Mouse (Mus musculus) CD4-positive, CD25-positive, alpha-beta regulatory T cell, adult 9 weeks (primary cell): Measurements from ENCODE around the gene Zhx3. TPM values are rescaled to one million over a fixed set of nuclear protein-coding genes. Genes with fewer than 3 reads are reported as not detected.

ENCODE experiments used
- polyA plus RNA-seq: library from polyadenylated mRNA; unstranded; fragments of 100-300 nt; shearing (Covaris generic); gene quantifications from one replicate; pipeline ENCODE4 v1.2.1, GENCODE M21; 2017

Gene Zhx3
- polyA plus RNA-seq: 4.6 TPM

DNA sequence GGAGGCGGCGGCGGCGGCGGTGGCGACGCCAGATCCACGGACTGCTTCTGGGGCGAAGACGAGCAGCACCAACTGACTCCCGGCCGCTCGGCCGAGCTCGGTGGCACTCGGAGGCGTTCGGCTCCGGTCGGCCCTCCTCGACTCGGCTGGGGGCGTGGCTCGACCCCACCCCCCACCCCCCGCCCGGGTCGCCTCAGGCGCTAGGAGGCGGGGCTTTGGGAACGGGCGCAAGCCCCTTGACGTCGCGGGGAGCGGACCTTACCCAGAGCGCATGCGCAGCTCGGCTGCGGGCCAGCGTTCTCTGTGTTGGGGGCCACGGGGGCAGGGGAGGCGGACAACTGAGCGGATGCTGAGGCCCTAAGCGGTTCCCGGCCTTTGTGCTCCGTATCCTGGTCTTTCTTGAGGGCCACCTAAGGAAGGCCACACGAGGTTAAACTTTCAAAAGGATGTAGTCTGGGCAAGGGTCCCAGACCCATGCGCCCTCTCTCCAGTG is at the start of gene Zhx3:
Gene Zhx3 (minus strand): TSS at position 109 of the 493 bp plus-strand sequence.

DNA sequence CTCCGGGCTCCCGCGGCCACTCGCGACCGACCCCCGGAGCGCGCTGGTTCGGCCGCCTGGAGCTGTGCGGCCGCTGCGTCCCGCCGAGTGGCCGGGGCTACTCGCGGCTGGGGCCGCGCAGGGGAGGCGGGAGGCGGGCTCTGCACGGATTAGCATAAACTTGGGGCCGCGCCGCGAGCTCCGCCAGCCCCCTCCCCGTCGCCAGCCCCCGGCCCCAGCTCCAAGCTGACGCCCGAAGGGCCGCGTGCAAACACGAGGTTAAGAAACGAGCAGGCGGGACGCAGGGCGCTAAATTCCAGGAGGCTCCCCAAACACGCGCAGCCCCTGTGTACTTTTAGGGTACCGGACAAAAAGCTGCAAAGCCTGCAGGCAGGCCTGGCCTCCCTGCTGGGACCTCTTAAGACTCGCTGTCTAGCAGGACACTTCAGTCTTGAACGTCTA is 39.5 kb upstream of the Zhx3 start, which contains the start of gene Emilin3:
Gene Emilin3 (minus strand): TSS at position 98 of the 441 bp plus-strand sequence.

DNA sequence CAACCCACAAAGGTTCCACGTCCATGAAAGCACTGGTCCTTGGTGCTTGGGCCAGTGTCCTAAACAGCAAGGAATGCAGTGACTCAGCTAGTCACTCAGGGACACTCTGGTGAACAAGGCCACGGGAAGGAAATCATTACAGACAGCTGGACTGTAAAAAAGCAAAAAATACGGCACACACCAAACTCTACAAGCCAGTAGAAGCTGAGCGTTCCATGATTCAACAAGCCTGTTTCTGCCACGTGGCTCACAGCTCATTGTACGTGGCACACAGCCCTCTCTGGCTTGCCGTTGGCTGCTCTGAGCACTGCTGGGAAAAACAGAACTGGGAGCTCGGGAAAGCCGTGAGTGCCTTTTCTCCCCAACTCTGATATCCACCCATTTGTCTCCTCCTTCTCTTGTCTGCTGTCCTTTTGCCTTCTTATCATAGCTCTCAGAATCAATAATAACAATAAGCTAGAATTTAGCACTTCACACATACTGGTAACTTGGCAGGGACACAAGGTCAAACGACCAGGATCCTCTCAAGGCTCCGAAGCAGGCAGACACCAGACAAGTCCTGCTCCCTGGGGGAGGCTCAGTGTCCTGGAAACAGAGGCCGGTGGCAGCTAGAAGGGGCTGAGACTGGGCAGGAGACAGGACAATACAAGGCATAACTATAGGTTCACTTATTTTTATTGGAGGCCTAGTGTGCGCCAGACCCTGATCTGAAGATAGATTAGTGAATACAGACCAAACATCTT is 7.8 kb upstream of the Zhx3 start, which contains the start of gene Lpin3:
Gene Lpin3 (plus strand): TSS at position 218 of the 743 bp plus-strand sequence.

DNA sequence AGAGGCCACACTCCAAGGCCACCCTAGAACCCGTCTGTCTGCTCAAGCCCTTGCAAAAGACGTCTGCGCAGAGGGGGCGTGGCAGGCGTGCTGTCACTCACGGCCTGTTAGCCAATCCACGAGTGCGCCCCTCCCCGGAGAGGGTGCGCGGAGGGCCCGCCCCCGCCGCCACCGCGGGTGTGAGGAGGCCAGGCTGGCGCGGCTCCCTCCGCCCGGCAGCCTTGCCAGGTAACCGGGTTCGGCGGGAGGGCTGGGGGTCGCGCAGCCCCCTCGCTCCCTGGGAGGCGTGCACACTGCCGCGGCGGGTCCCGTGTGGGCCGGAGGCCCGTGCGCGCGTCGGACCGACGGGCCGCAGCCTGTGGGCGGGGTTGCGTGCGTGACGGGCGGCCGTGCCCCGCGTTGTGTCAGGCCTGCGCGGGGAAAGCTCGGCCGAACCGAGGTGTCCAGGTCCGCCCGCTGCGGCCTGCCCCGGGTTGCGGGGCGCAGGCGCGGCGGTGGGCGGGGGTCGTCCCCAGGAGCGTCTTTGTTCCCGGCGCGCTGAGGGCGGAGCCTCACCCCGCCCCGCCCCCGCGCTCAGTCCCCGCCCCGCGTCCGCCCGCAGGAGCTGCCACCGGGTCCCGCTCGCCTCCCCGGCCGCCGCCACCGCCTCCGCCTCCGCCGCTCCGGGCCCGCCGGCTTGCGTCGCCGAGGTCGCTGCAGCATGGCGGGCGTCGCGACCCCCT is 141.5 kb downstream of the Zhx3 start, which contains the start of gene Plcg1:
Gene Plcg1 (plus strand): TSS at position 184 of the 722 bp plus-strand sequence.

Other genes starting within 250 kb of the Zhx3 start
- gene Top1, start 227.1 kb downstream of the Zhx3 start, polyA plus RNA-seq: 49.2 TPM
- 38.9 TPM for gene Plcg1, start 141.7 kb downstream of the Zhx3 start, polyA plus RNA-seq
- gene Lpin3, start 7.7 kb upstream of the Zhx3 start, polyA plus RNA-seq: 1.8 TPM
- not detected for gene Emilin3, start 39.3 kb upstream of the Zhx3 start, polyA plus RNA-seq
- 70.5 TPM for gene Chd6, start 236.1 kb upstream of the Zhx3 start, polyA plus RNA-seq